Mouse (Mus musculus): ENCODE data around the gene Rab5if. TPM values are rescaled to one million over a fixed set of nuclear protein-coding genes. Genes with fewer than 3 reads are reported as not detected.
"Not testable (repeated sequence)": the region's sequence is repeated elsewhere in the genome, so short reads cannot be mapped to it uniquely, and the experiment has no call there.

The Rab5if gene
- total RNA-seq, 2 experiments from 2014 or later: 87.1 to 94.4 TPM

- DNase-seq (ENCODE audit: extremely low spot score in 1 of 2, low spot score in 2 of 2): no peak
- Histone ChIP-seq H3K4me3 (no peak overlapping the region), H3K27ac (no peak overlapping the region)
- no peak for TF ChIP-seq CTCF (IDR thresholded peaks at IDR 0.05)
- intact Hi-C loops (cut with DNase I): no loop called here
Measured at GRCm38 (mm10) chr2:156894496-156895265, 31.8 kb downstream of the Rab5if start.

GRCm38 (mm10) chr2:156896384-156896914 is 33.5 kb downstream of the Rab5if start:
- Histone ChIP-seq H3K4me3 (no peak overlapping the region), H3K27ac (peak overlapping the region; percentile 89)
- intact Hi-C loops (cut with DNase I): no loop called here
- TF ChIP-seq CTCF (IDR thresholded peaks at IDR 0.05): no peak
- no peak for DNase-seq (ENCODE audit: extremely low spot score in 1 of 2, low spot score in 2 of 2)

GRCm38 (mm10) chr2:156897034-156897433 is 34.1 kb downstream of the Rab5if start:
- intact Hi-C loops (cut with DNase I): no loop called here
- Histone ChIP-seq H3K27ac (peak overlapping the region; percentile 89), H3K4me3 (no peak overlapping the region)
- no peak for TF ChIP-seq CTCF (IDR thresholded peaks at IDR 0.05)
- DNase-seq (ENCODE audit: extremely low spot score in 1 of 2, low spot score in 2 of 2): peak in 1 of 2 experiments; percentile 47

- TF ChIP-seq CTCF (IDR thresholded peaks at IDR 0.05): no peak
- Histone ChIP-seq H3K27ac (peak overlapping the region; percentile 89), H3K4me3 (no peak overlapping the region)
- no peak for DNase-seq (ENCODE audit: extremely low spot score in 1 of 2, low spot score in 2 of 2)
- intact Hi-C loops (cut with DNase I): no loop called here
Measured at GRCm38 (mm10) chr2:156898374-156898773, 35.4 kb downstream of the Rab5if start.

- no peak; the same call in 1 of the 2 replicates for TF ChIP-seq CTCF (IDR thresholded peaks at IDR 0.05)
- H3K4me3 ChIP-seq: no peak overlapping the region
- intact Hi-C loops (cut with DNase I): no loop called here
- DNase-seq (ENCODE audit: extremely low spot score in 1 of 2, low spot score in 2 of 2): no peak
- peak overlapping the region; percentile 75 for H3K27ac ChIP-seq
Measured at GRCm38 (mm10) chr2:156899184-156899583, 36.3 kb downstream of the Rab5if start.

- no peak for DNase-seq (ENCODE audit: extremely low spot score in 1 of 2, low spot score in 2 of 2)
- Histone ChIP-seq H3K27ac (no peak overlapping the region), H3K4me3 (no peak overlapping the region)
- TF ChIP-seq CTCF (IDR thresholded peaks at IDR 0.05): no peak
- intact Hi-C loops (cut with DNase I): no loop called here
Measured at GRCm38 (mm10) chr2:156901344-156901743, 38.4 kb downstream of the Rab5if start.

GRCm38 (mm10) chr2:156901883-156902282 is 39.0 kb downstream of the Rab5if start:
- Histone ChIP-seq H3K27ac (no peak overlapping the region), H3K4me3 (no peak overlapping the region)
- TF ChIP-seq CTCF (IDR thresholded peaks at IDR 0.05): no peak
- intact Hi-C loops (cut with DNase I): no loop called here
- DNase-seq (ENCODE audit: extremely low spot score in 1 of 2, low spot score in 2 of 2): no peak

- H3K4me3 ChIP-seq; DNase-seq (ENCODE audit: extremely low spot score in 1 of 2, low spot score in 2 of 2); H3K27ac ChIP-seq; intact Hi-C loops (cut with DNase I): not testable (repeated sequence)
Measured at GRCm38 (mm10) chr2:156902411-156902810, 39.5 kb downstream of the Rab5if start.

- no peak for DNase-seq (ENCODE audit: extremely low spot score in 1 of 2, low spot score in 2 of 2)
- no peak overlapping the region for H3K4me3 ChIP-seq
- peak; percentile 48 for TF ChIP-seq CTCF (IDR thresholded peaks at IDR 0.05)
- intact Hi-C loops (cut with DNase I): no loop called here
- no peak overlapping the region for H3K27ac ChIP-seq
Measured at GRCm38 (mm10) chr2:156903367-156903766, 40.4 kb downstream of the Rab5if start.

GRCm38 (mm10) chr2:156904976-156905717 is 42.2 kb downstream of the Rab5if start:
- peak overlapping the region; percentile 32 for H3K27ac ChIP-seq
- intact Hi-C loops (cut with DNase I): loop anchor here (1.0 to 2.0 kb wide), 2 partner anchors 91 to 190 kb away; no protein-coding TSS in a partner anchor
- TF ChIP-seq CTCF (IDR thresholded peaks at IDR 0.05): peak; percentile 76
- DNase-seq (ENCODE audit: extremely low spot score in 1 of 2, low spot score in 2 of 2): peak; percentile 59 to 75
- H3K4me3 ChIP-seq: no peak overlapping the region

GRCm38 (mm10) chr2:156905931-156906330 is 43.0 kb downstream of the Rab5if start:
- not testable (repeated sequence) for H3K4me3 ChIP-seq; DNase-seq (ENCODE audit: extremely low spot score in 1 of 2, low spot score in 2 of 2)
- intact Hi-C loops (cut with DNase I): loop anchor here (1.0 to 2.0 kb wide), 2 partner anchors 90 to 189 kb away; no protein-coding TSS in a partner anchor
- H3K27ac ChIP-seq: peak overlapping the region; percentile 32

- H3K27ac ChIP-seq: no peak overlapping the region
- intact Hi-C loops (cut with DNase I): no loop called here
- no peak for DNase-seq (ENCODE audit: extremely low spot score in 1 of 2, low spot score in 2 of 2)
Measured at GRCm38 (mm10) chr2:156913191-156913590, 50.3 kb downstream of the Rab5if start.

More at GRCm38 (mm10) chr2:156913191-156913590, 50.3 kb downstream of the Rab5if start:
- no peak for TF ChIP-seq CTCF (IDR thresholded peaks at IDR 0.05)
- no peak overlapping the region for H3K4me3 ChIP-seq

Data from left cerebral cortex, adult 2 months (tissue).